Mouse (Mus musculus): ENCODE measurements around the gene Ndufa7. TPM values are rescaled to one million over a fixed set of nuclear protein-coding genes. Genes with fewer than 3 reads are reported as not detected.
"Not testable (repeated sequence)": the region's sequence is repeated elsewhere in the genome, so short reads cannot be mapped to it uniquely, and the experiment has no call there.

Gene Ndufa7
- total RNA-seq, 2 experiments from 2014 or later: 544 to 555 TPM

GRCm38 (mm10) chr17:33857816-33858215 lies 33.4 kb downstream of the Ndufa7 start:
- DNase-seq: no peak
- intact Hi-C loops (cut with DNase I): no loop called here

DNA sequence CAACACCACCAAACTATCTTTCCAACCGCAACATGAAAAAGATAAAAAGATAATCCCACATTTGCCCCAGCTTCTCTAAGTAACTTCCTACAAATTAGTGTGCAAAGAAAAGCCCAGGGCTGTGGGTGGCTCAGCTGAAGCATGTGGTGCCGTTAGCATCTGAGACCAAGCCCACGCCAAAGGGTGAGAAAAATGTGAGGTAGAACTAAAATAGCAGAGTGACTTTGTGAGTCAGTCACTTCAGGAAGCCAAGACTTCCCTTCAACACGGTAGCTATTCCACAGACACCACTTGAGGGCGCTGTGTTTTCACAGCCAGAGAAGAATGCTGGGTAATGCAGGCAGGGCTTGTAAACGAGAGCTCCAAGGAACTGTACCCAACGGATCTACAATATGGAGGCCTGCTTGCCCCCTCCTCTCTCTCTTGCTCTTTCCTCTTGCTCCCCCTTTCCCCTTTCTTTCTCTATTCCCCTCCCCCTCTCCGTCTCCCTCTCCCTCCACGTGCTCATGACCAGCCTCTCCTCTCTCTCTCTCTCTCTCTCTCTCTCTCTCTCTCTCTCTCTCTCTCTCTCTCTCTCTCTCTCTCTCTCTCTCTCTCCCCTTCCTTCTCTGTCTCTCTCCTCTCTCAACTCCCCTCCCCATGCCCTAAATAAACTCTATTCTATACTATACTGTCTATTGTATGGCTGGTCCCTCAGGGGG lies 41.1 kb downstream of the Ndufa7 start:
- DNase-seq: peak; percentile 28 to 59
- intact Hi-C loops (cut with DNase I): no loop called here

- DNase-seq; intact Hi-C loops (cut with DNase I): not testable (repeated sequence)
Measured at GRCm38 (mm10) chr17:33873537-33873936, 49.2 kb downstream of the Ndufa7 start, which contains the start of gene Gm7029. TSS of gene Gm7029 (plus strand) at chr17:33873837.

- no peak for DNase-seq
Measured at GRCm38 (mm10) chr17:33874411-33874810, 50.0 kb downstream of the Ndufa7 start.

DNA sequence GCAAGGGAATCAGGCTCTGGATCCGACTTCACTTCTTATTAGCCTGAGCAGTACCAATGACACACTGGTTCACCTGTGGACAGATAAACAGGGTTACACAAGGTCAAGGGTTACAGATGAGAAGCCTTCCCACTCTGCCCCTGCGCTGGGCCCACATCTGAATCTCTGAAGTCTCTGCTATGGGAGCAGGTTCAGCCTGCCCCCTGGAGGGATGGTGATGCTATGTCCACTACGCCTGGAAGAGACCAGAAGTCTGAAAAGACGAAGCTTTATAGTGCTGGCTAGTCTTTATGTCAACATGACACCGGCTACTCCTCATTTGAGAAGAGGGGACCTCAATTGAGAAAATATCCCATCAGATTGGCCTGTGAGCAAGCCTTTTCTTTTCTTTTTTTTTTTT lies 51.4 kb downstream of the Ndufa7 start:
- peak; percentile 18 to 31 for DNase-seq
- intact Hi-C loops (cut with DNase I): not testable (repeated sequence)

More at GRCm38 (mm10) chr17:33874411-33874810, 50.0 kb downstream of the Ndufa7 start:
- intact Hi-C loops (cut with DNase I): no loop called here

GRCm38 (mm10) chr17:33884320-33884719 lies 59.9 kb downstream of the Ndufa7 start:
- intact Hi-C loops (cut with DNase I): not testable (repeated sequence)

DNA sequence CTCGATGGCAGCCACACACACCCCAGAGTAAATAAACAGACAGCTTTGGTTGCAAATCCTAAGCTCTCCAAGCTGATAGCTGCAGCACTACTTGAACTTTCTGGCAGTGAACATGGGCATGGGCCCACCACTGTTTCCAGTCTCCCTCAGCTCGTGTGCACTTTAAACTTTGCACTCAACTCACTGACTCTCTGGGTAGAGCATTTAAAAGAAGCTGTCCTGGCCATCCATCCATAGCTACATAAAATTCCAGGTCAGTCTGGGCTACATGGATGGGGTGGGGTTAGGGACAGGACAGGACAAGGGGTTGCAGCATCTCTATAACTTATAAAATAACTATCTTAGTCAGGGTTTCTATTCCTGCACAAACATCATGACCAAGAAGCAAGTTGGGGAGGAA lies 63.4 kb downstream of the Ndufa7 start:
- DNase-seq; intact Hi-C loops (cut with DNase I): not testable (repeated sequence)

More at GRCm38 (mm10) chr17:33884320-33884719, 59.9 kb downstream of the Ndufa7 start:
- not testable (repeated sequence) for DNase-seq

Small RNA genes within 50 kb of the gene (microRNA-seq; reads per million reads assigned to microRNA genes)
- gene Gm27740: 0 reads per million in 2 experiments

Other genes starting within 250 kb of the Ndufa7 start
- 10 to 100 TPM; 12.8 to 15.5 TPM for gene Zfp414, start 195.5 kb upstream of the Ndufa7 start, total RNA-seq (2021)
- under 1 TPM; 0.24 to 0.39 TPM for gene Pram1, start 186.5 kb upstream of the Ndufa7 start, total RNA-seq (2021)
- gene Hnrnpm, start 137.7 kb upstream of the Ndufa7 start, total RNA-seq (2021): 100 to 1,000 TPM; 101 to 111 TPM
- gene March2, start 105.9 kb upstream of the Ndufa7 start, total RNA-seq (2021): 100 to 1,000 TPM; 160 to 167 TPM
- 100 to 1,000 TPM; 271 to 275 TPM for gene Rab11b, start 64.0 kb upstream of the Ndufa7 start, total RNA-seq (2021)
- 10 to 100 TPM; 20.5 to 31.6 TPM for gene Angptl4, start 42.7 kb upstream of the Ndufa7 start, total RNA-seq (2021)
- 100 to 1,000 TPM in 1 of 2 experiments, 10 to 100 TPM in 1; 96.9 to 104 TPM for gene Kank3, start 14.1 kb upstream of the Ndufa7 start, total RNA-seq (2021)
- gene Rps28, start within 50 bp of the Ndufa7 start, total RNA-seq (2021): 100 to 1,000 TPM; 736 to 815 TPM
- gene Cd320, start 18.5 kb downstream of the Ndufa7 start, total RNA-seq (2021): 10 to 100 TPM; 25.0 to 26.6 TPM
- gene Gm7029, start 49.3 kb downstream of the Ndufa7 start, total RNA-seq (2021): not detected
- 1 to 10 TPM; 4.1 to 5.8 TPM for gene Kifc1, start 66.1 kb downstream of the Ndufa7 start, total RNA-seq (2021)
- gene Platr17, start 80.6 kb downstream of the Ndufa7 start, total RNA-seq (2021): not detected
- gene Daxx, start 84.8 kb downstream of the Ndufa7 start, total RNA-seq (2021): 10 to 100 TPM; 11.3 to 13.7 TPM
- 100 to 1,000 TPM in 1 of 2 experiments, 10 to 100 TPM in 1; 92.8 to 100 TPM for gene Tapbp, start 91.3 kb downstream of the Ndufa7 start, total RNA-seq (2021)
- gene Zbtb22, start 91.3 kb downstream of the Ndufa7 start, total RNA-seq (2021): 10 to 100 TPM; 16.8 to 20.3 TPM
- 10 to 100 TPM; 54.7 to 58.6 TPM for gene Rgl2, start 105.0 kb downstream of the Ndufa7 start, total RNA-seq (2021)
- gene Pfdn6, start 115.8 kb downstream of the Ndufa7 start, total RNA-seq (2021): 10 to 100 TPM; 62.7 to 73.7 TPM
- gene Wdr46, start 116.1 kb downstream of the Ndufa7 start, total RNA-seq (2021): 10 to 100 TPM; 10.4 to 11.5 TPM
- 1 to 10 TPM; 2.2 to 2.9 TPM for gene B3galt4, start 126.9 kb downstream of the Ndufa7 start, total RNA-seq (2021)
- 10 to 100 TPM; 35.0 to 37.8 TPM for gene Vps52, start 131.2 kb downstream of the Ndufa7 start, total RNA-seq (2021)
- 100 to 1,000 TPM; 417 to 479 TPM for gene Rps18, start 131.4 kb downstream of the Ndufa7 start, total RNA-seq (2021)
- 10 to 100 TPM; 56.5 to 61.2 TPM for gene H2-K1, start 175.8 kb downstream of the Ndufa7 start, total RNA-seq (2021)
- 10 to 100 TPM; 12.2 to 14.6 TPM for gene Ring1, start 200.1 kb downstream of the Ndufa7 start, total RNA-seq (2021)
- gene H2-Ke6, start 203.5 kb downstream of the Ndufa7 start, total RNA-seq (2021): 10 to 100 TPM; 80.6 to 88.2 TPM
- gene Slc39a7, start 207.1 kb downstream of the Ndufa7 start, total RNA-seq (2021): 10 to 100 TPM; 63.2 to 63.3 TPM
- 10 to 100 TPM; 41.9 to 44.7 TPM for gene Rxrb, start 207.2 kb downstream of the Ndufa7 start, total RNA-seq (2021)
- gene Col11a2, start 214.9 kb downstream of the Ndufa7 start, total RNA-seq (2021): 1 to 10 TPM; 1.5 to 2.7 TPM

Data from heart, postnatal 14 days (tissue).